Comparison of ENCODE assay signal across 12 mouse cellular contexts in genomic region chr8:70657214-70657613, GRCm38 (mm10). TPM values are rescaled to one million over a fixed set of nuclear protein-coding genes. Genes with fewer than 3 reads are reported as not detected.
DNase-seq lines count a peak whose midpoint lies in the region; ATAC-seq and TF ChIP-seq lines count a peak whose summit lies in the region.
"Had no signal": no experiment of that assay in that cellular context is flagged by ENCODE, and none has a peak within 500 bp of the region (broad histone marks: within the 10 kb centered on the region; RNA-seq: fewer than 3 reads in every experiment).

No protein-coding gene starts in this region.

- H3K27me3 ChIP-seq in midbrain, embryonic 10.5 days (ENCODE audit: low read depth, poor library complexity, severe bottlenecking): no peaks in the 10 kb centered on the region
- no peaks in the 10 kb centered on the region for H3K27me3 ChIP-seq in midbrain, postnatal 0 days (ENCODE audit: insufficient read depth, low read length)
- no peaks in the 10 kb centered on the region for H3K27me3 ChIP-seq in forebrain, embryonic 15.5 days
- H3K27me3 ChIP-seq in intestine, postnatal 0 days (replicated peaks; ENCODE audit: control insufficient read depth, insufficient read depth, low read length): no peaks in the 10 kb centered on the region
- no peaks in the 10 kb centered on the region for H3K27me3 ChIP-seq in neural tube, embryonic 14.5 days (ENCODE audit: control insufficient read depth, insufficient read depth, low read length)
- H3K27me3 ChIP-seq: lung, embryonic 15.5 days had no signal

- DNase-seq in midbrain, embryonic 10.5 days (ENCODE audit: low spot score): no peak
- no peak for DNase-seq in midbrain, postnatal 0 days (ENCODE audit: low spot score)
- no peak for DNase-seq in right cerebral cortex, postnatal 10 days (ENCODE audit: low spot score in 2 of 2)
- DNase-seq in heart, postnatal 4 days: no peak
- DNase-seq in layer of hippocampus, adult 11-12 months (ENCODE audit: low spot score): no peak
- DNase-seq: heart, postnatal 10 days; spleen, adult 18-20 months had no signal

- peak overlapping the region; percentile 93 for H3K27ac ChIP-seq in midbrain, embryonic 10.5 days (replicated peaks)
- no peak overlapping the region for H3K27ac ChIP-seq in midbrain, postnatal 0 days (ENCODE audit: low read depth, low read length)
- peak overlapping the region; percentile 89 for H3K27ac ChIP-seq in forebrain, embryonic 15.5 days (replicated peaks)
- no peak overlapping the region for H3K27ac ChIP-seq in intestine, postnatal 0 days (ENCODE audit: low read depth, low read length)
- H3K27ac ChIP-seq in neural tube, embryonic 14.5 days (ENCODE audit: low read depth, low read length): peak overlapping the region; percentile 80
- H3K27ac ChIP-seq: lung, embryonic 15.5 days had no signal

- H3K9me3 ChIP-seq in midbrain, embryonic 10.5 days (replicated peaks): no peaks in the 10 kb centered on the region
- no peaks in the 10 kb centered on the region for H3K9me3 ChIP-seq in midbrain, postnatal 0 days (ENCODE audit: low read length)
- H3K9me3 ChIP-seq in forebrain, embryonic 15.5 days: no peaks in the 10 kb centered on the region
- H3K9me3 ChIP-seq in intestine, postnatal 0 days (ENCODE audit: control insufficient read depth): no peaks in the 10 kb centered on the region
- H3K9me3 ChIP-seq in neural tube, embryonic 14.5 days (ENCODE audit: control insufficient read depth, low read length): no peaks in the 10 kb centered on the region
- H3K9me3 ChIP-seq: lung, embryonic 15.5 days had no signal

- WGBS in midbrain, embryonic 10.5 days: 94% methylated on average over 3 of the region's 3 CpGs
- 92% methylated on average over 3 of the region's 3 CpGs for WGBS in midbrain, postnatal 0 days
- WGBS in forebrain, embryonic 15.5 days: 95% methylated on average over 3 of the region's 3 CpGs
- 72% methylated on average over 3 of the region's 3 CpGs for WGBS in intestine, postnatal 0 days
- WGBS in neural tube, embryonic 14.5 days: 88% methylated on average over 3 of the region's 3 CpGs

- no peak for ATAC-seq in midbrain, postnatal 0 days (ENCODE audit: low FRiP score)
- ATAC-seq in forebrain, embryonic 15.5 days (replicated peaks): no peak
- no peak for ATAC-seq in intestine, postnatal 0 days
- no peak for ATAC-seq in neural tube, embryonic 14.5 days (ENCODE audit: low read depth)

- H3K4me2 ChIP-seq in midbrain, postnatal 0 days (ENCODE audit: low read depth, low read length, poor library complexity, severe bottlenecking): no peak overlapping the region
- H3K4me2 ChIP-seq in forebrain, embryonic 15.5 days (replicated peaks): no peak overlapping the region
- H3K4me2 ChIP-seq in intestine, postnatal 0 days (replicated peaks; ENCODE audit: low read depth): peak overlapping the region; percentile 92
- peak overlapping the region; percentile 91 for H3K4me2 ChIP-seq in neural tube, embryonic 14.5 days (ENCODE audit: low read depth, low read length)

- H3K4me1 ChIP-seq in midbrain, embryonic 10.5 days: peaks cover 83% of the 10 kb centered on the region
- peaks cover 4% of the 10 kb centered on the region; the same call in 1 of the 2 replicates for H3K4me1 ChIP-seq in midbrain, postnatal 0 days (ENCODE audit: insufficient read depth, low read length)
- peaks cover 58% of the 10 kb centered on the region for H3K4me1 ChIP-seq in forebrain, embryonic 15.5 days
- H3K4me1 ChIP-seq in intestine, postnatal 0 days (replicated peaks; ENCODE audit: control insufficient read depth, insufficient read depth, low read length): no peaks in the 10 kb centered on the region
- H3K4me1 ChIP-seq in neural tube, embryonic 14.5 days (ENCODE audit: control insufficient read depth, insufficient read depth, low read length): peaks cover 17% of the 10 kb centered on the region; the same call in 1 of the 2 replicates

- peak overlapping the region; percentile 77 for H3K4me3 ChIP-seq in midbrain, embryonic 10.5 days
- no peak overlapping the region for H3K4me3 ChIP-seq in midbrain, postnatal 0 days (ENCODE audit: low read depth, low read length)
- H3K4me3 ChIP-seq in forebrain, embryonic 15.5 days: no peak overlapping the region
- H3K4me3 ChIP-seq in intestine, postnatal 0 days (ENCODE audit: low read depth, low read length): no peak overlapping the region
- H3K4me3 ChIP-seq in neural tube, embryonic 14.5 days (ENCODE audit: low read depth, low read length): peak overlapping the region; percentile 73
- H3K4me3 ChIP-seq: lung, embryonic 15.5 days had no signal

- H3K9ac ChIP-seq in midbrain, postnatal 0 days (replicated peaks; ENCODE audit: low read length, poor library complexity, severe bottlenecking): no peak overlapping the region
- no peak overlapping the region for H3K9ac ChIP-seq in forebrain, embryonic 15.5 days (replicated peaks)
- no peak overlapping the region for H3K9ac ChIP-seq in intestine, postnatal 0 days (ENCODE audit: low read depth, low read length)
- H3K9ac ChIP-seq in neural tube, embryonic 14.5 days (replicated peaks; ENCODE audit: low read depth, low read length): no peak overlapping the region
- H3K9ac ChIP-seq: lung, embryonic 15.5 days had no signal

- TF ChIP-seq CTCF in midbrain, postnatal 0 days (IDR thresholded peaks at IDR 0.05): no peak
- TF ChIP-seq CTCF in intestine, postnatal 0 days (IDR thresholded peaks at IDR 0.05; ENCODE audit: low read depth): no peak

- peaks cover 28% of the 10 kb centered on the region for H3K36me3 ChIP-seq in midbrain, embryonic 10.5 days
- H3K36me3 ChIP-seq in midbrain, postnatal 0 days (ENCODE audit: insufficient read depth, low read length): peaks cover 13% of the 10 kb centered on the region; the same call in 1 of the 2 replicates
- H3K36me3 ChIP-seq in forebrain, embryonic 15.5 days: peaks cover 5% of the 10 kb centered on the region; the same call in 1 of the 2 replicates
- peaks cover 33% of the 10 kb centered on the region for H3K36me3 ChIP-seq in intestine, postnatal 0 days (ENCODE audit: control insufficient read depth, insufficient read depth)
- no peaks in the 10 kb centered on the region for H3K36me3 ChIP-seq in neural tube, embryonic 14.5 days (ENCODE audit: control insufficient read depth, insufficient read depth, low read length)

RNA-seq across cellular contexts. Expression of gene Pgpep1, which starts 3.0 kb away (rescaled TPM):
- polyA plus RNA-seq in midbrain, embryonic 10.5 days (2016; fragmentation: Nextera tagmentation; extraction: Ambion mirVana): 51.8 and 89.7 TPM in 2 replicates
- total RNA-seq in midbrain, postnatal 0 days (2014; rRNA removed): 40.2 and 60.6 TPM in 2 replicates
- 37.6 and 50.6 TPM in 2 replicates for polyA plus RNA-seq in midbrain, postnatal 0 days (2015; fragmentation: Nextera tagmentation; extraction: Ambion mirVana)
- 63.6 and 70.2 TPM in 2 replicates for polyA plus RNA-seq in forebrain, embryonic 15.5 days (2015; fragmentation: Nextera tagmentation; extraction: Ambion mirVana)
- polyA plus RNA-seq in intestine, postnatal 0 days (2015; fragmentation: Nextera tagmentation; extraction: Ambion mirVana): 79.0 and 92.1 TPM in 2 replicates
- polyA plus RNA-seq in neural tube, embryonic 14.5 days (2014; fragmentation: Nextera tagmentation; extraction: Ambion mirVana): 74.5 and 85.2 TPM in 2 replicates
- total RNA-seq in heart, postnatal 4 days (2021): 10 to 100 TPM; 32.2 to 38.4 TPM

RNA-seq across cellular contexts. Expression of gene Lsm4, which starts 15.8 kb away (rescaled TPM):
- polyA plus RNA-seq in midbrain, embryonic 10.5 days (2016; fragmentation: Nextera tagmentation; extraction: Ambion mirVana): 315 and 355 TPM in 2 replicates
- 140 and 312 TPM in 2 replicates for total RNA-seq in midbrain, postnatal 0 days (2014; rRNA removed)
- 157 and 169 TPM in 2 replicates for polyA plus RNA-seq in midbrain, postnatal 0 days (2015; fragmentation: Nextera tagmentation; extraction: Ambion mirVana)
- polyA plus RNA-seq in forebrain, embryonic 15.5 days (2015; fragmentation: Nextera tagmentation; extraction: Ambion mirVana): 211 and 228 TPM in 2 replicates
- 181 and 182 TPM in 2 replicates for polyA plus RNA-seq in intestine, postnatal 0 days (2015; fragmentation: Nextera tagmentation; extraction: Ambion mirVana)
- 193 and 194 TPM in 2 replicates for polyA plus RNA-seq in neural tube, embryonic 14.5 days (2014; fragmentation: Nextera tagmentation; extraction: Ambion mirVana)
- 100 to 1,000 TPM; 107 to 120 TPM for total RNA-seq in heart, postnatal 4 days (2021)

RNA-seq across cellular contexts. Expression of gene Gdf15, which starts 25.0 kb away (rescaled TPM):
- polyA plus RNA-seq in midbrain, embryonic 10.5 days (2016; fragmentation: Nextera tagmentation; extraction: Ambion mirVana): not detected in 2 replicates
- 0.22 and 1.8 TPM in 2 replicates for total RNA-seq in midbrain, postnatal 0 days (2014; rRNA removed)
- 0.26 and 0.32 TPM in 2 replicates for polyA plus RNA-seq in midbrain, postnatal 0 days (2015; fragmentation: Nextera tagmentation; extraction: Ambion mirVana)
- polyA plus RNA-seq in forebrain, embryonic 15.5 days (2015; fragmentation: Nextera tagmentation; extraction: Ambion mirVana): not detected in 2 replicates
- polyA plus RNA-seq in intestine, postnatal 0 days (2015; fragmentation: Nextera tagmentation; extraction: Ambion mirVana): 1.7 and 1.9 TPM in 2 replicates
- 0.54 TPM in 1 of 2 replicates, not detected in the other for polyA plus RNA-seq in neural tube, embryonic 14.5 days (2014; fragmentation: Nextera tagmentation; extraction: Ambion mirVana)
- total RNA-seq in heart, postnatal 4 days (2021): 1 to 10 TPM; 2.7 to 3.5 TPM
- total RNA-seq: left cerebral cortex, postnatal 36 days had no signal

RNA-seq across cellular contexts. Expression of gene Lrrc25, which starts 41.3 kb away (rescaled TPM):
- 1.1 and 1.2 TPM in 2 replicates for polyA plus RNA-seq in midbrain, embryonic 10.5 days (2016; fragmentation: Nextera tagmentation; extraction: Ambion mirVana)
- total RNA-seq in midbrain, postnatal 0 days (2014; rRNA removed): 1.8 and 2.2 TPM in 2 replicates
- 0.74 and 1.4 TPM in 2 replicates for polyA plus RNA-seq in midbrain, postnatal 0 days (2015; fragmentation: Nextera tagmentation; extraction: Ambion mirVana)
- 0.74 and 1.3 TPM in 2 replicates for polyA plus RNA-seq in forebrain, embryonic 15.5 days (2015; fragmentation: Nextera tagmentation; extraction: Ambion mirVana)
- 2.1 and 2.2 TPM in 2 replicates for polyA plus RNA-seq in intestine, postnatal 0 days (2015; fragmentation: Nextera tagmentation; extraction: Ambion mirVana)
- polyA plus RNA-seq in neural tube, embryonic 14.5 days (2014; fragmentation: Nextera tagmentation; extraction: Ambion mirVana): 0.20 and 1.8 TPM in 2 replicates
- total RNA-seq in heart, postnatal 4 days (2021): 1 to 10 TPM; 1.1 to 1.5 TPM

RNA-seq across cellular contexts. Expression of gene Jund, which starts 41.5 kb away (rescaled TPM):
- 62.5 and 78.6 TPM in 2 replicates for polyA plus RNA-seq in midbrain, embryonic 10.5 days (2016; fragmentation: Nextera tagmentation; extraction: Ambion mirVana)
- total RNA-seq in midbrain, postnatal 0 days (2014; rRNA removed): 470 and 553 TPM in 2 replicates
- 91.0 and 99.3 TPM in 2 replicates for polyA plus RNA-seq in midbrain, postnatal 0 days (2015; fragmentation: Nextera tagmentation; extraction: Ambion mirVana)
- polyA plus RNA-seq in forebrain, embryonic 15.5 days (2015; fragmentation: Nextera tagmentation; extraction: Ambion mirVana): 89.0 and 96.0 TPM in 2 replicates
- 114 and 121 TPM in 2 replicates for polyA plus RNA-seq in intestine, postnatal 0 days (2015; fragmentation: Nextera tagmentation; extraction: Ambion mirVana)
- polyA plus RNA-seq in neural tube, embryonic 14.5 days (2014; fragmentation: Nextera tagmentation; extraction: Ambion mirVana): 115 and 119 TPM in 2 replicates
- 100 to 1,000 TPM; 254 to 261 TPM for total RNA-seq in heart, postnatal 4 days (2021)

Comparison
In these comparisons a context has a peak if more than half of its experiments do, and no peak if none do; other contexts are left out.
1. H3K27ac ChIP-seq: peak in midbrain, embryonic 10.5 days (single experiment), forebrain, embryonic 15.5 days (single experiment) and neural tube, embryonic 14.5 days (single experiment); none in midbrain, postnatal 0 days (single experiment) and intestine, postnatal 0 days (single experiment).
2. H3K4me3 ChIP-seq: peak in midbrain, embryonic 10.5 days (single experiment) and neural tube, embryonic 14.5 days (single experiment); none in midbrain, postnatal 0 days (single experiment), forebrain, embryonic 15.5 days (single experiment) and intestine, postnatal 0 days (single experiment).
3. H3K4me2 ChIP-seq: peak in intestine, postnatal 0 days (single experiment) and neural tube, embryonic 14.5 days (single experiment); none in midbrain, postnatal 0 days (single experiment) and forebrain, embryonic 15.5 days (single experiment).